Mouse (Mus musculus): Measurements from ENCODE around the gene Tenm4. TPM values are rescaled to one million over a fixed set of nuclear protein-coding genes. Genes with fewer than 3 reads are reported as not detected.

Tenm4 gene
- polyA plus RNA-seq, 1 experiment from 2014 or later = 5.0 TPM

GRCm38 (mm10) chr7:96262182-96262581 lies 91.1 kb downstream of the Tenm4 start:
- Histone ChIP-seq H3K9me3 (ENCODE audit: low read length) (no peaks in the 10 kb centered on the region), H3K4me3 (ENCODE audit: low read depth, low read length) (no peak overlapping the region), H3K4me2 (replicated peaks; ENCODE audit: low read depth, low read length) (no peak overlapping the region), H3K9ac (replicated peaks; ENCODE audit: low read depth) (no peak overlapping the region), H3K27me3 (replicated peaks; ENCODE audit: insufficient read depth, low read length) (no peaks in the 10 kb centered on the region), H3K27ac (ENCODE audit: low read length) (no peak overlapping the region), H3K4me1 (ENCODE audit: insufficient read depth, low read depth, low read length) (no peaks in the 10 kb centered on the region), H3K36me3 (ENCODE audit: insufficient read depth, low read length) (no peaks in the 10 kb centered on the region)
- TF ChIP-seq CTCF (IDR thresholded peaks at IDR 0.05) = no peak
- no peak for TF ChIP-seq EP300 (IDR thresholded peaks at IDR 0.05)
- DNase-seq (ENCODE audit: low spot score) (no peak), ATAC-seq (no peak)

GRCm38 (mm10) chr7:96265941-96266340 lies 94.9 kb downstream of the Tenm4 start:
- Histone ChIP-seq H3K4me2 (replicated peaks; ENCODE audit: low read depth, low read length) (no peak overlapping the region), H3K9ac (replicated peaks; ENCODE audit: low read depth) (no peak overlapping the region), H3K9me3 (ENCODE audit: low read length) (no peaks in the 10 kb centered on the region), H3K27me3 (replicated peaks; ENCODE audit: insufficient read depth, low read length) (no peaks in the 10 kb centered on the region), H3K27ac (ENCODE audit: low read length) (no peak overlapping the region), H3K36me3 (ENCODE audit: insufficient read depth, low read length) (no peaks in the 10 kb centered on the region), H3K4me3 (ENCODE audit: low read depth, low read length) (no peak overlapping the region), H3K4me1 (ENCODE audit: insufficient read depth, low read depth, low read length) (no peaks in the 10 kb centered on the region)
- DNase-seq (ENCODE audit: low spot score) (peak; percentile 32), ATAC-seq (no peak)
- 33% methylated on average over 1 of the region's 1 CpGs for WGBS
- TF ChIP-seq CTCF (IDR thresholded peaks at IDR 0.05) = no peak
- TF ChIP-seq EP300 (IDR thresholded peaks at IDR 0.05) = no peak

GRCm38 (mm10) chr7:96267266-96267665 lies 96.2 kb downstream of the Tenm4 start:
- TF ChIP-seq CTCF (IDR thresholded peaks at IDR 0.05) (no peak), EP300 (IDR thresholded peaks at IDR 0.05) (no peak; the same call in 1 of the 2 replicates)
- H3K4me1 ChIP-seq (ENCODE audit: insufficient read depth, low read depth, low read length) = no peaks in the 10 kb centered on the region
- no peaks in the 10 kb centered on the region for H3K36me3 ChIP-seq (ENCODE audit: insufficient read depth, low read length)
- H3K4me3 ChIP-seq (ENCODE audit: low read depth, low read length) = no peak overlapping the region
- 32% methylated on average over 6 of the region's 6 CpGs for WGBS
- peak; percentile 50 for ATAC-seq
- no peaks in the 10 kb centered on the region for H3K9me3 ChIP-seq (ENCODE audit: low read length)
- peak; percentile 69 for DNase-seq (ENCODE audit: low spot score)
- no peak overlapping the region for H3K9ac ChIP-seq (replicated peaks; ENCODE audit: low read depth)
- H3K27ac ChIP-seq (ENCODE audit: low read length) = no peak overlapping the region
- no peaks in the 10 kb centered on the region for H3K27me3 ChIP-seq (replicated peaks; ENCODE audit: insufficient read depth, low read length)
- no peak overlapping the region for H3K4me2 ChIP-seq (replicated peaks; ENCODE audit: low read depth, low read length)

- H3K4me2 ChIP-seq (replicated peaks; ENCODE audit: low read depth, low read length) = no peak overlapping the region
- H3K27ac ChIP-seq (ENCODE audit: low read length) = no peak overlapping the region
- no peaks in the 10 kb centered on the region for H3K4me1 ChIP-seq (ENCODE audit: insufficient read depth, low read depth, low read length)
- ATAC-seq (no peak), DNase-seq (ENCODE audit: low spot score) (no peak)
- H3K9ac ChIP-seq (replicated peaks; ENCODE audit: low read depth) = no peak overlapping the region
- no peaks in the 10 kb centered on the region for H3K9me3 ChIP-seq (ENCODE audit: low read length)
- 77% methylated on average over 4 of the region's 4 CpGs for WGBS
- H3K4me3 ChIP-seq (ENCODE audit: low read depth, low read length) = no peak overlapping the region
- no peak for TF ChIP-seq CTCF (IDR thresholded peaks at IDR 0.05)
- no peak for TF ChIP-seq EP300 (IDR thresholded peaks at IDR 0.05)
- H3K27me3 ChIP-seq (replicated peaks; ENCODE audit: insufficient read depth, low read length) = no peaks in the 10 kb centered on the region
- H3K36me3 ChIP-seq (ENCODE audit: insufficient read depth, low read length) = no peaks in the 10 kb centered on the region
These were observed 99.6 kb downstream of the Tenm4 start for GRCm38 (mm10) chr7:96270684-96271083.

- no peak for DNase-seq (ENCODE audit: low spot score)
- Histone ChIP-seq H3K4me2 (replicated peaks; ENCODE audit: low read depth, low read length) (no peak overlapping the region), H3K27ac (ENCODE audit: low read length) (no peak overlapping the region), H3K4me3 (ENCODE audit: low read depth, low read length) (no peak overlapping the region), H3K4me1 (ENCODE audit: insufficient read depth, low read depth, low read length) (no peaks in the 10 kb centered on the region), H3K9me3 (ENCODE audit: low read length) (no peaks in the 10 kb centered on the region), H3K9ac (replicated peaks; ENCODE audit: low read depth) (no peak overlapping the region), H3K36me3 (ENCODE audit: insufficient read depth, low read length) (no peaks in the 10 kb centered on the region), H3K27me3 (replicated peaks; ENCODE audit: insufficient read depth, low read length) (no peaks in the 10 kb centered on the region)
- ATAC-seq = no peak
- WGBS = 67% methylated on average over 3 of the region's 3 CpGs
- no peak for TF ChIP-seq EP300 (IDR thresholded peaks at IDR 0.05)
- no peak for TF ChIP-seq CTCF (IDR thresholded peaks at IDR 0.05)
These were observed 101.0 kb downstream of the Tenm4 start for GRCm38 (mm10) chr7:96272068-96272467.

GRCm38 (mm10) chr7:96274486-96274885 lies 103.4 kb downstream of the Tenm4 start:
- no peaks in the 10 kb centered on the region for H3K27me3 ChIP-seq (replicated peaks; ENCODE audit: insufficient read depth, low read length)
- no peak overlapping the region for H3K4me2 ChIP-seq (replicated peaks; ENCODE audit: low read depth, low read length)
- no peak overlapping the region for H3K4me3 ChIP-seq (ENCODE audit: low read depth, low read length)
- H3K27ac ChIP-seq (ENCODE audit: low read length) = no peak overlapping the region
- 84% methylated on average over 2 of the region's 2 CpGs for WGBS
- H3K9ac ChIP-seq (replicated peaks; ENCODE audit: low read depth) = no peak overlapping the region
- no peak for DNase-seq (ENCODE audit: low spot score)
- no peaks in the 10 kb centered on the region for H3K4me1 ChIP-seq (ENCODE audit: insufficient read depth, low read depth, low read length)
- no peak for ATAC-seq
- no peaks in the 10 kb centered on the region for H3K36me3 ChIP-seq (ENCODE audit: insufficient read depth, low read length)
- H3K9me3 ChIP-seq (ENCODE audit: low read length) = no peaks in the 10 kb centered on the region
- TF ChIP-seq EP300 (IDR thresholded peaks at IDR 0.05) (no peak), CTCF (IDR thresholded peaks at IDR 0.05) (no peak)

GRCm38 (mm10) chr7:96277550-96277949 lies 106.5 kb downstream of the Tenm4 start:
- H3K36me3 ChIP-seq (ENCODE audit: insufficient read depth, low read length) = no peaks in the 10 kb centered on the region
- H3K9me3 ChIP-seq (ENCODE audit: low read length) = no peaks in the 10 kb centered on the region
- 86% methylated on average over 10 of the region's 10 CpGs for WGBS
- no peak overlapping the region for H3K4me2 ChIP-seq (replicated peaks; ENCODE audit: low read depth, low read length)
- H3K27ac ChIP-seq (ENCODE audit: low read length) = no peak overlapping the region
- H3K27me3 ChIP-seq (replicated peaks; ENCODE audit: insufficient read depth, low read length) = no peaks in the 10 kb centered on the region
- no peak for ATAC-seq
- TF ChIP-seq CTCF (IDR thresholded peaks at IDR 0.05) (no peak), EP300 (IDR thresholded peaks at IDR 0.05) (no peak)
- no peak for DNase-seq (ENCODE audit: low spot score)
- H3K4me1 ChIP-seq (ENCODE audit: insufficient read depth, low read depth, low read length) = no peaks in the 10 kb centered on the region
- no peak overlapping the region for H3K4me3 ChIP-seq (ENCODE audit: low read depth, low read length)
- no peak overlapping the region for H3K9ac ChIP-seq (replicated peaks; ENCODE audit: low read depth)

Measured in lung, postnatal 0 days (tissue).